Mouse (Mus musculus) urinary bladder, postnatal 4 days (tissue): Measurements from ENCODE around the gene Ulk3.
A peak's percentile ranks its signal among the peaks of the same experiment; 100 is the strongest.

Experiments used
- DNase-seq, 2 experiments: peaks; one replicate each; pipeline ENCODE4 v3.0.0; 2021 to 2022; ENCODE audit warnings: low spot score in 2 of 2

The Ulk3 gene

GRCm38 (mm10) chr9:57643856-57644180 lies 54.6 kb downstream of the Ulk3 start:
- peak in 1 of 2 experiments; percentile 16 for DNase-seq

- no peak for DNase-seq
Observed at GRCm38 (mm10) chr9:57644442-57644943, 55.2 kb downstream of the Ulk3 start.

- DNase-seq, result peak; percentile 93
Observed at GRCm38 (mm10) chr9:57644944-57645893, 56.0 kb downstream of the Ulk3 start.
